Mouse (Mus musculus): ENCODE data around the gene Spdya. TPM values are rescaled to one million over a fixed set of nuclear protein-coding genes. Genes with fewer than 3 reads are reported as not detected.

Spdya gene
- not detected for total RNA-seq (2023)

GRCm38 (mm10) chr17:71551757-71552451 lies at the start of gene Spdya:
TSS of gene Spdya (plus strand) at chr17:71552061.

GRCm38 (mm10) chr17:71526711-71527564 lies 24.9 kb upstream of the Spdya start, which contains the start of gene Ndc80:
TSS of gene Ndc80 (minus strand) at chr17:71526857.

GRCm38 (mm10) chr17:71615638-71616318 lies 63.9 kb downstream of the Spdya start, which contains the start of gene Wdr43:
TSS of gene Wdr43 (plus strand) at chr17:71615895.

Other genes with a start within 250 kb of the Spdya start
- gene Emilin2, start 240.1 kb upstream of the Spdya start, total RNA-seq (2023) = 1 to 10 TPM; 4.7 to 5.0 TPM
- 10 to 100 TPM; 28.4 to 34.2 TPM for gene Gm4707, start 92.1 kb upstream of the Spdya start, total RNA-seq (2023)
- 100 to 1,000 TPM; 235 to 239 TPM for gene Smchd1, start 76.7 kb upstream of the Spdya start, total RNA-seq (2023)
- 10 to 100 TPM; 12.8 to 14.5 TPM for gene Ndc80, start 25.2 kb upstream of the Spdya start, total RNA-seq (2023)
- gene Wdr43, start 63.8 kb downstream of the Spdya start, total RNA-seq (2023) = 100 to 1,000 TPM; 125 to 142 TPM
- gene Togaram2, start 121.2 kb downstream of the Spdya start, total RNA-seq (2023) = not detected
- gene Pcare, start 200.8 kb downstream of the Spdya start, total RNA-seq (2023) = not detected
- gene Clip4, start 216.4 kb downstream of the Spdya start, total RNA-seq (2023) = not detected

Data from B cell, adult 67 days (primary cell).